Mouse (Mus musculus): ENCODE data around the gene Tmem231. TPM values are rescaled to one million over a fixed set of nuclear protein-coding genes. Genes with fewer than 3 reads are reported as not detected.
A peak's percentile ranks its signal among the peaks of the same experiment; 100 is the strongest.

Tmem231 gene
- polyA plus RNA-seq, 1 experiment from 2014 or later: 21.1 TPM

DNA sequence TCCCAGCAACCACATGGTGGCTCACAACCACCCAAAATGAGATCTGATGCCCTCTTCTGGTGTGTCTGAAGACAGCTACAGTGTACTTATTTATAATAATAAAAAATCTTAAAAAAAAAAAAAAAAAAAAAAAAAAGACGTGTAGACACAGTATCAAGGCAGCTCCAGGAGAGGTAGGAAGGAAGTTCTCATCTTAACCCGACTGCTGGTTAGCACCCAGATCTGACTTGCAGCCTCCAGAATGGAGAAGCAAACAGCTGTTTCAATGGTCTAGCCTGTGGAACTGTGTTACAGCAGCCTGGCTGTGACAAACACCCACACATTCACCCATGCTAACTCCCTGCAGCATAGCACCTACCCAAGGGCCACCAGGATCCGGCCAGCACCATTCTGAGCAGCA lies 63.3 kb downstream of the Tmem231 start:
- Histone ChIP-seq H3K27me3 (no peaks in the 10 kb centered on the region), H3K9me3 (replicated peaks) (no peaks in the 10 kb centered on the region), H3K9ac (no peak overlapping the region), H3K4me3 (replicated peaks) (no peak overlapping the region), H3K4me1 (peaks cover 7% of the 10 kb centered on the region), H3K4me2 (no peak overlapping the region), H3K36me3 (peaks cover 7% of the 10 kb centered on the region), H3K27ac (no peak overlapping the region)
- WGBS: 93% methylated on average over 3 of the region's 3 CpGs
- no peak for ATAC-seq (replicated peaks; ENCODE audit: low FRiP score)

DNA sequence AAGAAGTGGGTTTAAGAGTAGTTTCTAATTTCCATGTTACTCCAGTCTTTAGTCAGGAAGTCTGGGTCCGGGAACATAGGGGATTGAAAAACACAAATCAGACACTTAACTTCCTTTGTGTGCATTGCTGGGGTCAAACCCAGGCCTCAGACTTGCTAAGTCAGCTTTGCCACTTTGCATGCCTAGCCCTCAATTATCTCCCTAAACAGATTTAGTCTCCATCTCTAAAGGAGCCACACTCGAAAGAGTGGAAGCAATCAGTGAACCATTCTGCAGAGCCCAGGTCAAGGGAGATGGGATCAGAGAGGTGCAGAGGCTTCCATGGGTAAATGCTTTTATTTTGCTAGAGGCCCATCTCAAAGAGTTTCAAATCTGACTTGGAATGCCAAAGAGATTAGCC lies 65.0 kb downstream of the Tmem231 start:
- 42% methylated on average over 2 of the region's 2 CpGs for WGBS
- Histone ChIP-seq H3K27me3 (no peaks in the 10 kb centered on the region), H3K27ac (no peak overlapping the region), H3K4me2 (no peak overlapping the region), H3K9me3 (replicated peaks) (no peaks in the 10 kb centered on the region), H3K4me1 (peaks cover 9% of the 10 kb centered on the region; the same call in 1 of the 2 replicates), H3K4me3 (replicated peaks) (no peak overlapping the region), H3K9ac (no peak overlapping the region), H3K36me3 (peaks cover 20% of the 10 kb centered on the region)
- no peak for ATAC-seq (replicated peaks; ENCODE audit: low FRiP score)

DNA sequence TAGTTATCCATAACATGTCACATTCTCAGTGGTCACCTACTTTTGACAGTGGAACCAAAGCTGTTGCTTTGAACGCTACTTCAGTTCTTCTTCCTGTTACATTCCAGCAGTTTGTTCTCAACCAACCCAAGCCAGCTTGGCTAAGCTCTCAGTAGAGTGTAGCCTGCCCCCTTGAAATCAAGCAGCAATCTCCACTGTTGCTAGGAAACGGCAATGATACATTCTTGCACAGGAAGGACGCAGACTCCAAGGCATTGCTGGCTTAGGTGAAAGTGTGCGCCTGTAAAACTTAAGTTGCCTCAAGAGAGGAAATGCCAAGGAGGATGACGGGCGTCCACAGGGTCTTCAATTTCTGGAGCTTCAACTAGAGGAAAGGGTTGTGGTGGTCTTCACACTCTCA lies 67.8 kb downstream of the Tmem231 start:
- 68% methylated on average over 6 of the region's 6 CpGs for WGBS
- Histone ChIP-seq H3K4me1 (0 out of 2 replicates have a peak, but pooled peaks cover 7% of the 10 kb centered on the region), H3K27ac (0 out of 2 replicates have a peak overlapping the region, but pooled peaks have one; percentile 2), H3K9me3 (replicated peaks) (no peaks in the 10 kb centered on the region), H3K4me2 (no peak overlapping the region), H3K36me3 (peaks cover 20% of the 10 kb centered on the region), H3K9ac (no peak overlapping the region), H3K27me3 (no peaks in the 10 kb centered on the region), H3K4me3 (replicated peaks) (no peak overlapping the region)
- peak; percentile 62; the same call in 1 of the 2 replicates for ATAC-seq (replicated peaks; ENCODE audit: low FRiP score)

DNA sequence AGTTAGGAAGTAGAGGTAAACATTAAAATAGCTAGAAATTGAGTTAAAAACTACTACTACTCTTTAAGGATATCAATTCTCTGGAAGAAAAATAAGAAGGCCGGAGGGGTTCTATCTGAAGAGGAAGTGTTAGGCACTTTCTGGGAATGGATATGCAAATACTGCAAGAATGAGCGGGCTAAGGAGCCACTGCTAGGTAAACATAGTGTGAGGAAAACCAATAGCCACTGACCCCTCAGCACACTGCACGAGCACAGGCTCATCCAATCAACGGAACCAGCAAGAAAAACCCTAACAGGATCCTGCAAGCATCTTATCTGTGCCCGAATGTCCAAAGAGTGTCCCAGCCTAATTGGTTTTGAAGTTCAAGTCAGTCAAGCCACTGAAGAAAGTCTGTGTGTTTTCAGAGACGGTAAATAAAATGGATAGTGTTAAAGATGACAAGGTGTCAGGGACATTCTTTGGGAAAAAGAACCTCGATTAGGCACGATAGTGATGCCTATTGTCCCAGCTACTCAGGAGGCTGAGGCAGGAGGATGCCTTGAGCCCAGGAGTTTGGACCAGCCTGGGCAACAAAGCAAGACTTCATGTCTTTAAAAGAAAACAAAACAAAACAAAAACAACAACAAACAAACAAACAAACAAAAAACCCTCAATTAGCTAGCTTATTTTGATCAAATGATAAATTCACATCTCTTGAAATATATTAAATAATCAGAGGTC lies 68.4 kb downstream of the Tmem231 start:
- no peak overlapping the region for H3K27ac ChIP-seq
- 86% methylated on average over 8 of the region's 8 CpGs for WGBS
- H3K4me1 ChIP-seq: 0 out of 2 replicates have a peak, but pooled peaks cover 7% of the 10 kb centered on the region
- H3K9ac ChIP-seq: no peak overlapping the region
- no peak overlapping the region for H3K4me2 ChIP-seq
- no peak overlapping the region for H3K4me3 ChIP-seq (replicated peaks)
- H3K27me3 ChIP-seq: no peaks in the 10 kb centered on the region
- ATAC-seq (replicated peaks; ENCODE audit: low FRiP score): no peak
- H3K36me3 ChIP-seq: peaks cover 20% of the 10 kb centered on the region
- no peaks in the 10 kb centered on the region for H3K9me3 ChIP-seq (replicated peaks)

DNA sequence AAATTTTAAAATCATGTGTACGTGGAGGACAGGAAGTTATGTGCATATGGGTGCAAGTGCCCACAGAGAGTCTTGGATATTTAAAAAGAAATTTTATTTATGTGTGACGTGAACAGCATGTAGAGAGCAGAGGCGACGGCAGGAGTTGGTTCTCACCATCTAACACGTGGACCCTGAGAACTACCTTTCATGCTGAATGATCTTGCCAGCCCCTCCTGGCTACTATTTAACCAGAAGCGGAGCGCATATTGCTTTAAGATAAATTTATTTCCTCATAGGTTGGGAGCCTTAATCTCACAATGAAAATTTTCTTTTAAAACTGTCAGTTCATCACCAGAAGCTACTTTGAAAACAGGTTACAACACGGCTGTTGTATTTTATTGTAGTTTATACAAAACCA lies 69.0 kb downstream of the Tmem231 start:
- Histone ChIP-seq H3K4me3 (replicated peaks) (no peak overlapping the region), H3K36me3 (peaks cover 20% of the 10 kb centered on the region), H3K4me1 (0 out of 2 replicates have a peak, but pooled peaks cover 7% of the 10 kb centered on the region), H3K9ac (no peak overlapping the region), H3K9me3 (replicated peaks) (no peaks in the 10 kb centered on the region), H3K27ac (0 out of 2 replicates have a peak overlapping the region, but pooled peaks have one; percentile 41), H3K4me2 (no peak overlapping the region), H3K27me3 (no peaks in the 10 kb centered on the region)
- no peak for ATAC-seq (replicated peaks; ENCODE audit: low FRiP score)
- 78% methylated on average over 8 of the region's 8 CpGs for WGBS

DNA sequence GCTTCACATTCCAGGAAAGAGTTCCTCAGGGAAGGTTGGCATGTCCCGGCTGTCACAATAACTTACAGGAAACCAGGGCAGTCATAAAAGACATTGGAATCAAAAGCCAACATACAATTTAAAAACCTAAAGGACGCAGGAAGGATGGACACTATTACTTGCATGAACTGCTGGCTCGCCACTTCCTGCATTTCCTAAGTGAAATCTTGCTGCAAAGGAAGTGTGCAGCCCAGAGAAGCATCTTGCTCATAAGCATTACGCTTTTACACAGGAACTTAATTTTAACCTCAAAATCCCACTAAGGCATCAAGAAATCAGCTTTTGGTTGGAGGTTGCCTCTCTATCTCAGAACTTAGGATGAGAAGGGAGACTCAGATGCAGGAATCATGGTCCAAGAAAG lies 70.4 kb downstream of the Tmem231 start:
- Histone ChIP-seq H3K4me2 (no peak overlapping the region), H3K4me3 (replicated peaks) (no peak overlapping the region), H3K36me3 (peaks cover 20% of the 10 kb centered on the region), H3K27me3 (no peaks in the 10 kb centered on the region), H3K9ac (no peak overlapping the region), H3K9me3 (replicated peaks) (no peaks in the 10 kb centered on the region), H3K4me1 (0 out of 2 replicates have a peak, but pooled peaks cover 7% of the 10 kb centered on the region), H3K27ac (peak overlapping the region; percentile 57; the same call in 1 of the 2 replicates)
- no peak for ATAC-seq (replicated peaks; ENCODE audit: low FRiP score)
- 83% methylated on average over 4 of the region's 4 CpGs for WGBS

Other genes with a start within 250 kb of the Tmem231 start
- 0.45 and 5.2 TPM in 2 replicates for gene Ctrb1, start 242.9 kb downstream of the Tmem231 start, polyA plus RNA-seq (2015; fragmentation: Nextera tagmentation; extraction: Ambion mirVana)
- 45.7 and 53.8 TPM in 2 replicates for gene Bcar1, start 190.1 kb downstream of the Tmem231 start, polyA plus RNA-seq (2015; fragmentation: Nextera tagmentation; extraction: Ambion mirVana)
- gene Cfdp1, start 79.6 kb downstream of the Tmem231 start, polyA plus RNA-seq (2015; fragmentation: Nextera tagmentation; extraction: Ambion mirVana): 226 and 233 TPM in 2 replicates
- 13.0 and 13.4 TPM in 2 replicates for gene Tmem170, start 57.1 kb downstream of the Tmem231 start, polyA plus RNA-seq (2015; fragmentation: Nextera tagmentation; extraction: Ambion mirVana)
- 0.96 and 1.1 TPM in 2 replicates for gene Chst5, start 23.4 kb downstream of the Tmem231 start, polyA plus RNA-seq (2015; fragmentation: Nextera tagmentation; extraction: Ambion mirVana)
- 194 and 198 TPM in 2 replicates for gene Gabarapl2, start 6.8 kb upstream of the Tmem231 start, polyA plus RNA-seq (2015; fragmentation: Nextera tagmentation; extraction: Ambion mirVana)
- gene Adat1, start 58.4 kb upstream of the Tmem231 start, polyA plus RNA-seq (2015; fragmentation: Nextera tagmentation; extraction: Ambion mirVana): 11.2 and 12.1 TPM in 2 replicates
- 209 and 219 TPM in 2 replicates for gene Kars, start 77.4 kb upstream of the Tmem231 start, polyA plus RNA-seq (2015; fragmentation: Nextera tagmentation; extraction: Ambion mirVana)
- gene Terf2ip, start 77.5 kb upstream of the Tmem231 start, polyA plus RNA-seq (2015; fragmentation: Nextera tagmentation; extraction: Ambion mirVana): 23.9 and 27.6 TPM in 2 replicates
- 0.12 and 0.73 TPM in 2 replicates for gene Gm6793, start 81.2 kb upstream of the Tmem231 start, polyA plus RNA-seq (2015; fragmentation: Nextera tagmentation; extraction: Ambion mirVana)

All from kidney, embryonic 15.5 days (tissue).